Mouse (Mus musculus): ENCODE results near the gene Cdh13.

- TF ChIP-seq GATA1 (IDR thresholded peaks at IDR 0.05; ENCODE audit: borderline replicate concordance, low read length) = no peak
- TF ChIP-seq FLI1 (IDR thresholded peaks at IDR 0.05; ENCODE audit: low read length) = no peak
Measured at GRCm38 (mm10) chr8:119344190-119344856, 1060.8 kb downstream of the Cdh13 start, which contains the start of gene Hsbp1.

Measured in megakaryocyte, embryonic 14.5 days (primary cell).